Mouse (Mus musculus) neural tube, embryonic 15.5 days (tissue): ENCODE results near the gene Rbfox3. TPM values are rescaled to one million over a fixed set of nuclear protein-coding genes. Genes with fewer than 3 reads are reported as not detected.
A peak's percentile ranks its signal among the peaks of the same experiment; 100 is the strongest.

ENCODE experiments used
- ATAC-seq: fragments of 200-750 bp; cut with Nextera tagmentation; 2 replicates; pipeline ENCODE4 v1.8.0; 2017; ENCODE audit warnings: mild to moderate bottlenecking, moderate TSS enrichment, moderate library complexity; ENCODE audit not compliant: low FRiP score
- H3K27ac ChIP-seq: fragments of 300-500 bp; sonication (generic); replicated peaks from 2 replicates; pipeline ENCODE4 v1.5.1; 2015; ENCODE audit warnings: mild to moderate bottlenecking, inconsistent platforms
- H3K27me3 ChIP-seq: fragments of 300-500 bp; sonication (generic); replicated peaks from 2 replicates; pipeline ENCODE4 v1.6.1; 2015; ENCODE audit warnings: inconsistent platforms
- H3K36me3 ChIP-seq: fragments of 300-500 bp; sonication (generic); 2 replicates; pipeline ENCODE4 v1.6.1; 2015; ENCODE audit warnings: inconsistent platforms
- H3K4me1 ChIP-seq: fragments of 300-500 bp; sonication (generic); 2 replicates; pipeline ENCODE4 v1.6.1; 2015; ENCODE audit warnings: inconsistent platforms
- H3K4me2 ChIP-seq: fragments of 300-500 bp; sonication (generic); 2 replicates; pipeline ENCODE4 v1.6.1; 2015; ENCODE audit warnings: inconsistent platforms, mild to moderate bottlenecking, moderate library complexity
- H3K4me3 ChIP-seq: fragments of 300-500 bp; sonication (generic); replicated peaks from 2 replicates; pipeline ENCODE4 v1.5.1; 2015; ENCODE audit warnings: mild to moderate bottlenecking, inconsistent platforms
- H3K9ac ChIP-seq: fragments of 300-500 bp; sonication (generic); replicated peaks from 2 replicates; pipeline ENCODE4 v1.6.1; 2015; ENCODE audit warnings: mild to moderate bottlenecking, inconsistent platforms
- H3K9me3 ChIP-seq: fragments of 300-500 bp; sonication (generic); replicated peaks from 2 replicates; pipeline ENCODE4 v1.6.1; 2016; ENCODE audit warnings: inconsistent platforms
- WGBS: fragments of 180-500 bp; shearing (Covaris S2); methylation state at CpG from one replicate; pipeline ENCODE4 v1.1.7; 2015; ENCODE audit warnings: mixed read lengths; 5-methylcytosine and 5-hydroxymethylcytosine counted together
- polyA plus RNA-seq: library from polyadenylated mRNA; unstranded; fragments of >200 nt; fragmentation: Nextera tagmentation; extraction: Ambion mirVana; gene quantifications from 2 replicates; pipeline ENCODE4 v1.2.1, GENCODE M21; 2015

Gene Rbfox3
- polyA plus RNA-seq, 1 experiment from 2014 or later = 99.8 TPM

GRCm38 (mm10) chr11:118488191-118488906, 423.0 kb downstream of the Rbfox3 start:
- H3K36me3 ChIP-seq = peaks cover 3% of the 10 kb centered on the region; the same call in 1 of the 2 replicates
- no peak overlapping the region for H3K4me2 ChIP-seq
- no peaks in the 10 kb centered on the region for H3K27me3 ChIP-seq
- no peaks in the 10 kb centered on the region for H3K9me3 ChIP-seq
- H3K4me3 ChIP-seq = no peak overlapping the region
- H3K4me1 ChIP-seq = peaks cover 55% of the 10 kb centered on the region
- peak overlapping the region; percentile 78 for H3K27ac ChIP-seq
- H3K9ac ChIP-seq = 0 out of 2 replicates have a peak overlapping the region, but pooled peaks have one; percentile 10
- ATAC-seq = peak; percentile 58
- 67% methylated on average over 8 of the region's 8 CpGs for WGBS

- Histone ChIP-seq H3K27me3 (no peaks in the 10 kb centered on the region), H3K36me3 (peaks cover 8% of the 10 kb centered on the region; the same call in 1 of the 2 replicates), H3K27ac (peak overlapping the region; percentile 78), H3K4me1 (peaks cover 50% of the 10 kb centered on the region), H3K9me3 (no peaks in the 10 kb centered on the region), H3K9ac (no peak overlapping the region), H3K4me2 (no peak overlapping the region), H3K4me3 (no peak overlapping the region)
- WGBS = 87% methylated on average over 29 of the region's 29 CpGs
- ATAC-seq = no peak
These were observed 424.3 kb downstream of the Rbfox3 start for GRCm38 (mm10) chr11:118486881-118487772.

- H3K9ac ChIP-seq = no peak overlapping the region
- no peak overlapping the region for H3K27ac ChIP-seq
- no peak for ATAC-seq
- H3K4me2 ChIP-seq = no peak overlapping the region
- H3K27me3 ChIP-seq = no peaks in the 10 kb centered on the region
- no peak overlapping the region for H3K4me3 ChIP-seq
- peaks cover 8% of the 10 kb centered on the region; the same call in 1 of the 2 replicates for H3K36me3 ChIP-seq
- 79% methylated on average over 6 of the region's 6 CpGs for WGBS
- peaks cover 47% of the 10 kb centered on the region for H3K4me1 ChIP-seq
- H3K9me3 ChIP-seq = no peaks in the 10 kb centered on the region
These were observed 425.1 kb downstream of the Rbfox3 start for GRCm38 (mm10) chr11:118486281-118486680.

GRCm38 (mm10) chr11:118485780-118486179, 425.6 kb downstream of the Rbfox3 start:
- H3K27ac ChIP-seq = no peak overlapping the region
- no peak for ATAC-seq
- peaks cover 8% of the 10 kb centered on the region; the same call in 1 of the 2 replicates for H3K36me3 ChIP-seq
- no peak overlapping the region for H3K4me3 ChIP-seq
- no peak overlapping the region for H3K9ac ChIP-seq
- H3K27me3 ChIP-seq = no peaks in the 10 kb centered on the region
- 92% methylated on average over 3 of the region's 3 CpGs for WGBS
- no peaks in the 10 kb centered on the region for H3K9me3 ChIP-seq
- no peak overlapping the region for H3K4me2 ChIP-seq
- peaks cover 44% of the 10 kb centered on the region for H3K4me1 ChIP-seq

GRCm38 (mm10) chr11:118485338-118485737, 426.1 kb downstream of the Rbfox3 start:
- Histone ChIP-seq H3K9ac (no peak overlapping the region), H3K4me2 (no peak overlapping the region), H3K4me1 (peaks cover 40% of the 10 kb centered on the region), H3K36me3 (peaks cover 8% of the 10 kb centered on the region; the same call in 1 of the 2 replicates), H3K27ac (no peak overlapping the region), H3K4me3 (no peak overlapping the region), H3K27me3 (no peaks in the 10 kb centered on the region), H3K9me3 (no peaks in the 10 kb centered on the region)
- 77% methylated on average over 11 of the region's 11 CpGs for WGBS
- no peak for ATAC-seq

GRCm38 (mm10) chr11:118484169-118484568, 427.2 kb downstream of the Rbfox3 start:
- WGBS = 86% methylated on average over 8 of the region's 8 CpGs

GRCm38 (mm10) chr11:118481751-118482150, 429.6 kb downstream of the Rbfox3 start:
- no peaks in the 10 kb centered on the region for H3K9me3 ChIP-seq
- H3K4me2 ChIP-seq = no peak overlapping the region
- WGBS = 79% methylated on average over 14 of the region's 14 CpGs
- H3K4me1 ChIP-seq = peaks cover 14% of the 10 kb centered on the region
- peaks cover 8% of the 10 kb centered on the region; the same call in 1 of the 2 replicates for H3K36me3 ChIP-seq
- H3K27ac ChIP-seq = no peak overlapping the region
- H3K9ac ChIP-seq = no peak overlapping the region
- no peak for ATAC-seq
- H3K4me3 ChIP-seq = no peak overlapping the region
- no peaks in the 10 kb centered on the region for H3K27me3 ChIP-seq

More at GRCm38 (mm10) chr11:118484169-118484568, 427.2 kb downstream of the Rbfox3 start:
- Histone ChIP-seq H3K27me3 (no peaks in the 10 kb centered on the region), H3K4me3 (no peak overlapping the region), H3K9ac (no peak overlapping the region), H3K9me3 (no peaks in the 10 kb centered on the region), H3K27ac (no peak overlapping the region), H3K36me3 (peaks cover 8% of the 10 kb centered on the region; the same call in 1 of the 2 replicates), H3K4me1 (peaks cover 28% of the 10 kb centered on the region), H3K4me2 (no peak overlapping the region)
- no peak for ATAC-seq

GRCm38 (mm10) chr11:118481231-118481630, 430.2 kb downstream of the Rbfox3 start:
- Histone ChIP-seq H3K27ac (no peak overlapping the region), H3K9ac (no peak overlapping the region), H3K4me2 (no peak overlapping the region), H3K4me1 (peaks cover 10% of the 10 kb centered on the region), H3K4me3 (no peak overlapping the region), H3K36me3 (peaks cover 8% of the 10 kb centered on the region; the same call in 1 of the 2 replicates), H3K9me3 (no peaks in the 10 kb centered on the region), H3K27me3 (no peaks in the 10 kb centered on the region)
- WGBS = 92% methylated on average over 11 of the region's 11 CpGs
- no peak for ATAC-seq

GRCm38 (mm10) chr11:118479776-118480175, 431.6 kb downstream of the Rbfox3 start:
- H3K9ac ChIP-seq = no peak overlapping the region
- 0 out of 2 replicates have a peak, but pooled peaks cover 5% of the 10 kb centered on the region for H3K36me3 ChIP-seq
- H3K4me3 ChIP-seq = no peak overlapping the region
- no peak for ATAC-seq
- 78% methylated on average over 12 of the region's 12 CpGs for WGBS
- H3K27me3 ChIP-seq = no peaks in the 10 kb centered on the region
- H3K4me1 ChIP-seq = peaks cover 10% of the 10 kb centered on the region
- no peaks in the 10 kb centered on the region for H3K9me3 ChIP-seq
- no peak overlapping the region for H3K4me2 ChIP-seq
- no peak overlapping the region for H3K27ac ChIP-seq

- peak within 1 kb of the TSS; percentile 87 for H3K4me2 ChIP-seq
- H3K27ac ChIP-seq = peak within 1 kb of the TSS; percentile 83
- peaks cover 10% of the 10 kb centered on the region for H3K4me1 ChIP-seq
- H3K9me3 ChIP-seq = no peaks in the 10 kb centered on the region
- ATAC-seq = peak; percentile 99
- H3K4me3 ChIP-seq = peak within 1 kb of the TSS; percentile 88
- under 1% methylated on average over 57 of the region's 57 CpGs for WGBS
- no peaks in the 10 kb centered on the region for H3K27me3 ChIP-seq
- H3K9ac ChIP-seq = peak within 1 kb of the TSS; percentile 80
- H3K36me3 ChIP-seq = no peaks in the 10 kb centered on the region
These were observed 434.7 kb downstream of the Rbfox3 start, which contains the start of gene Engase for GRCm38 (mm10) chr11:118476396-118477373. Gene Engase, plus strand, starts transcription at chr11:118476829.
